Mouse (Mus musculus) right cerebral cortex, postnatal 14 days (tissue): ENCODE data around the gene Vps37c.

Experiments used
- DNase-seq: peaks from one replicate; pipeline ENCODE4 v3.0.0; 2022

Vps37c gene

DNA sequence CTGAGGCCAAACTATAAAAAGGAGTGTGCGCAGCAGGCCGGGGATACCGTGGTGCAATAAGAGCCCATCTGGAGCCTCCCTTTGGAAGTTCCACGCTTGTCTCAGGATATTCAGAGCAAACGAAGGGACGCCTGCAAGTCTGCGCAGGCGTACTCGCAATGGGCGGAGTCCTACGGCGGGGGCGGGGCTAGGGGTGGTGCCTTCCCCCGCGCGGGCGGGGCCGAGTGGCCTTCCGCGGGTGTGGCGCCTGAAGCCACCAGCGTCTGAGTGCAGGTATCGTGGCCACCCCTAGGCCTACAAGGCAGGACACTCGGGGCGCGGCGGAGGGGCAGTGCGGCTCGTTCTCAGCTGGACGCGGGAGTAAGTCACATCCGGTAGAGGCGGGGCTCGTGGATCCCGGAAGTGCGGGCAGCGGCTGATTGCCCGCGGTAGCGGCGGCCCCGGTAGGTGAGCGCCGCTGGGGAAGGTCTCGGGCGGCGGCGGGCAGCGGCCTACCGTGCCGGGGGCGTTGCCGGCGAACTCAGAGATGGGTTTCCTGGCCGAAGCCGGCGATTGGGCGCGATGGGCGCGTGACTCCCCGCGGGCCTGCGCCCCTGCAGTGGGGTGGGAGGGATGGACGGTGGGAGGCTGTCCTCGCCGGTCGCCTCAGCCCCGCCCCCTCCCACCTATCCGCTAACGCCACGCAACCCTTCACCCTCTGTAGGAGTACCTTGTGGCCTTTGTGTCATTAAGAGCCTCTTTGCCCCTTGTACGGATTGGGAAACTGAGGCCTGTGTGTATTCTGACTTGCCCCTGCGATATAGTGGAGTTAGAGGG, at the start of gene Vps37c:
TSS of gene Vps37c (plus strand) at position 199 of the 816 bp plus-strand sequence.
- peak; percentile 93 for DNase-seq

DNA sequence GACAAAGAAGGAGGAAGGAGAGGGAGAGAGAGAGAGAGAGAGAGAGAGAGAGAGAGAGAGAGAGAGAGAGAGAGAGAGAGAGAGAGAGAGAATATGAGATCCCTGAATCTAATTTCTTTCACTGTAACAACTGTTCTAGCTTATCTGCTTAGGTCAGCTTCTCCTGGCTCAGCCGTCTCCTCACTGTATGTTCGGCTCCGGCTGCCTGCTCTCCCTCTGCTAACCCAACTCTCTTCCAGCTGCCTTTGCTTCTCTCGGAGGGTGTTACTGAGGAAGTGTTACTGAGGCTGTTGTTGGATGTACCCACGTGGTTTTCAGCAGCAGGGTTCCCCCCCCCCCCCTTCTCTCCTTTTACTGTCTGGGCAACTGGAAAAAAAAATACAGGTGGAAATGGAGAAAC, 48.5 kb upstream of the Vps37c start:
- DNase-seq = no peak

DNA sequence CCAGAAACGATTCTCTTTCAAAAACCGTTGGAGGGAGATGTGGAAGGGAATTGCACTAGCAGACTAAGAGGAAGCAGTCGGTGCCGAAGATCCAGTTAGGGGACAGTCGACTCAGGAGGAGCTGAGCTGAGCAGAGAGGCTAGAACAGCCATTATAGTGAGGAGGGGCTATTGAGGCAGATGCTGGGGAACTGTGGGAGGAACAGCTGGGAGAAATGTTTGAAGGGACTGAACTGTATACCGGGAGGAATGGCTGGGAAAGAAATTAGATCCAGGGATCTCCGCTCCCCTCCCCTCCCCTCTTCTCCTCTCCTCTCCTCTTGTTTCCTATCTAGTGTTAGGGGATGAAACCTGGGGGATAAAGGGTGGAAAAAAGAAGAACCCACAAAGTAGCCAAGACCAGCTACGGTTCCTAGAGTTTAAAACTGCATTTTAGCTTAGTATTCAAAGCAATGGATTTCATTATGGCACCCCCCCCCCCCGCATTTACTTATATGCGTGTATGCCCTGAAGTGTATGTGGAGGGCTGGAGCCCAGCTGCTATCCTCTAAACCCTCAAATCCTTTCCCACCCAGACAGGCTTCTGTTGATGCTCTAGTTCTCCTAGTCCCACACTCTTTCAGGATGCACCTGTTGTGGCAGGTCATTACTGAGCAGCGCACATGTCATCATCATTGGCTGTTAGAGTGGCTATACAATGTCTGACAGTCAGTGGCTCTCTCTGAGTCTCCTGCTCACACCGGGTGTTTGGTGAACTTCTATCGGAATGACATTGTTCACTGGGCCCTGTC, 47.8 kb upstream of the Vps37c start:
- DNase-seq = no peak

DNA sequence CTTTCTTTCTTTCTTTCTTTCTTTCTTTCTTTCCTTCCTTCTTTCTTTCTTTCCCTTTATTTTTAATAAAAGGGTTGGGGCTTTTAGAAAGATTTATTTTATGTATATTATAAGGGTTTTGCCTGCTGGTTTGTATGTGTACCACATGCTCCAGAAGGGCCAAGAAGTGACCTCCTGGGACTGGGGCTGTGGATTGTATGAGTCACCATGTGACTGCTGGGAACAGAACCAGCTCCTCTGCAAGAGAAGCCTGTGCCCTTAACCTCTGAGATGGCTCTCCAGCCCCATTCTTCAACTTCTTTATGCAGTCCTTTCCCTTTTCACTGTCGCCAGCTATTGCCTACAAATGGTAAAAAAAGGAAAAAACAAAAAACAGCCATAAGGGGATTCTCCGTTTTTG, 42.9 kb upstream of the Vps37c start:
- DNase-seq = no peak

DNA sequence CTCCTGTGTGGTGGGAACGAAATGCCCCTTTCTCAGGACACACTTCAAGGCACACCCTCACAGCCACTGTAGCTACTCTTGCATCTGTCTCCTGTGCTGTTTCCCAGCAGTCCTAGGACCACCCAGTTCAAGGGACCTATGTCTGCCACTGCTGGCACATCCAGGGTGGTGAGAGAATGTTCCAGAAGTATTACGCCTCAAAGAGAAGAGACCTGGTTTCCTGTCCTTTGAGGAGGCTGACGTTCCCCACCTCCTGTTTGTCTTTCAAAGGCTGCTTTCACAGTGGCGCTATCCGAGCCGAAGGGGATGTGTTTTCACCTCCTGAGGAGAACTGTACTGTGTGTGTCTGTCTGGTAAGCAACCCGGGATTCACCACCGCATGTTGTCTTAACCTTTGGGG, 40.4 kb upstream of the Vps37c start:
- no peak for DNase-seq

DNA sequence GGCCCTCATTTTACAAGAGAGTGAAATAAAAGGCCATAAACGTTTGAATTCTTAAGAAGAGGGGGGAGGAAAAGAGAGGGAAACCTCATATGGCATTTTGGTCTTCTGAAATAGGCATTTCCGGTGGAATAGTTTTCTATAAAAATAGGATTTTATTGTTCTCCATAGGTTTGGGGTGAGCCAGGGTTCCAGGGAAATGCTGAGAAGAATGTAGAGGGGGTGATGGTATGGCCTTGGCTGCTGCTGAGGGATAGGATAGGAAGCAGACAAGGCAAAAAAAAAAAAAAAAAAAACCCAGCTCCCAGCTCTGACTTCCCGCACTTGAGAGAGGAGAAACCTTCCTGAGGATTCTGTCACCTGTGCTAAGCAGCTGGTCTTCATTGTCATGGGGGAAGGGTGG, 32.5 kb upstream of the Vps37c start:
- DNase-seq = no peak

DNA sequence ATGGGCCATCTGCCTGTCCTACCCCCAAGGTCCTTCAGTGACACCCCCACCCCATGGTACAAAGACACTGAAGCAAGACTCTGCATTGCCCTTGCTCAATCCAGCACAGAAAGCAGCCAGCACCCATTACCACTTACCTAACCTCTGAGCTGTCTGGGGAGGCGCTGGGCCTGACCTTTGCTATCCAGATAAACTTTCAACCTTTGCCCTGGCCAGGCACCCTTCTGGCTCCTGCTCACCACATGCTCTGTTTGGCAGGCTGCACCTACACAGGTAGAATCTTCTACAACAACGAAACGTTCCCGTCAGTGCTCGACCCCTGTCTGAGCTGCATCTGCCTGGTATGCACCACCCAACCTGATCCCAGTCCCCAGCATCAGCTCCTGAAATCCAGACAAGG, 30.8 kb upstream of the Vps37c start:
- no peak for DNase-seq

DNA sequence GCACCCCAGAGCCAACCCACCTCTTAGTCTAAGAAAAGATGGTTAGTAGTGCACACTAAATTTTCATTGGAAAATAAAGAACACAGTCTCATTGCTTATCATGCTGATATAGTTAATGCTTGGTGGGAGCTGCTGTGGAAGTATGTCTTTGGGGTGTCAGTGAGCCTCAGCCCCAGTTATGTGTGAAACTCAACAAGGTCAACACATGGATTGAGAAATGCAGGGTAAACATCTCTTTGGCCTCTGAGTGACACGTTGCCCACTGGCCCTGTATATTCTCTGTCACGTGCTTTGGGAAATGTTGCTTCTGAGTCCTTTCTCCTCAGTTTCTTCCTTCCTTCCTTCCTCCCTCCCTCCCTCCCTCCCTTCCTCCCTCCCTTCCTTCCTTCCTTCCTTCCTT, 30.1 kb upstream of the Vps37c start:
- DNase-seq = no peak

DNA sequence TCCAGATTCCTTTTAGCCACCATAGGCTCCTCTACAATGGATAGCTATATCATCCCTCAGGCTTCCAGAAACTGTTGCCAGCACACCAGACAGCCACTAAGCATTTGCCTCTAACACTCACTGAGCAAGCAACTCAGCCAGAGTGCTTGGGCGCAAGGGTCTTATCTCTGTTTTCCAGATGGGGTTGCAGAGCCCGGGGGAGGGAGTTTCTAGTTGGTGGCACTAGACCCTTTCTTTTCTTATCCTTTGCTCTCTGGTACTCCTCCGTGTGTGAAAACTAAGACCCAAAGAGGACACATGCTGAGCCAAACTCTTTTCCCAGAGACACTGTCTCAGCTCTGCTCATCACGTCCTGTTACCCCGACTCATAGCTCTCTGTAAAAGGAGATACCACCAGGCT, 27.2 kb upstream of the Vps37c start:
- no peak for DNase-seq

DNA sequence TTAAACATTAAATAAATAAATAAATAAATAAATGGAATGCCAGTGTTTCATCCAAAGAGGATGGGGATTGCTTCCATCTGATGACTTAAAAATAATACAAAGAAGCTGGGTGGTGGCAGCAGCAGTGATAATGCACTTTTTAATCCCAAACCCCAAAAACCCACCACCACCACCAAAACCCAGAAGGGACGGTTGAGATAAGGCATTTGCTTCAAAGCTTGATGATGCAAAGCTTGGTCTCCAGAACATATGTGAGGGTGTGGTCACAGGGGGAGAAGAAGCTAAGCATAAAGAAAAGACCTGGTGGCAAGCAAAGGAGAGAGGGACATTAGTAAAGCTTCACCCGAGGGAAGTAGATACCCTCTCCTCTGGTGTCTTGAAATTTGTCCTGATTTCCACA, 26.6 kb upstream of the Vps37c start:
- no peak for DNase-seq

DNA sequence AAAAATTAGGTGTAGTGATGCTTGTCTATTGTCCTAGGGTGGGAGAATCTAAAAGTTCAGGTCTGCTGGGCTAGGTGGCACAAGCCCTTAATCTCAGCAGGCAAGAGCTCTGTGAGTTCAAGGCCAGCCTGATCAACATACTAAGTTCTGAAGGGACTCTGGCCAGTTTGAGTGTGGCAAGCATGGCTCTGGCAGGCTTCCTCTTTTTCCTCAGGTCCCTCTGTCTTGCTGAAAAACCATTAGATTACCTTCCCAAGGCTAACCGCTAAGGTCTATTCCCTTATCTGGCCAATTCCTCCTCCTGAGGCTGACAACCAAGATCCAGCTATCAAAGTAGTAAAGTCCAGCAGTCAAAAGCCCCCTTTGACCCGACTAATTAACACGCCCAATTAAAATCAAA, 25.9 kb upstream of the Vps37c start:
- no peak for DNase-seq

DNA sequence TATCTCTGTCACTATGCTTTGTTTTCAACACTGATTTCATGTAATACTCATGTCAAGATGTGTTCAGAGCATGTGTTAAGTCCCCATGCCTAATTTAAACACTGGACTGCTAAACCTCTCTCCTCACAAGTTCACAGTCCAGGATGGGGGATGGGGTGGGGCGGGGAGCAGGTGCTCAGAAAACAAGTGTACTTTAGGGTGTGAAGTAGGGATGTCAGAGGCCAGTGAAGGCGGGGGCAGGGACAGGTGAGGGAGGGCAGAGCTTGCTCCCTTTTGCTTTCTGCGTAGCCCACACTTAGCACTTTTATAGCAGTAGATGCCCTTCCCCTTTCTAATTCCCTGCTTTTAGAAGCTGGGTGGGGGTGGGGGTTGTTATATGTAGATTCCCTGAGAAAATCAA, 23.4 kb upstream of the Vps37c start:
- DNase-seq = no peak

DNA sequence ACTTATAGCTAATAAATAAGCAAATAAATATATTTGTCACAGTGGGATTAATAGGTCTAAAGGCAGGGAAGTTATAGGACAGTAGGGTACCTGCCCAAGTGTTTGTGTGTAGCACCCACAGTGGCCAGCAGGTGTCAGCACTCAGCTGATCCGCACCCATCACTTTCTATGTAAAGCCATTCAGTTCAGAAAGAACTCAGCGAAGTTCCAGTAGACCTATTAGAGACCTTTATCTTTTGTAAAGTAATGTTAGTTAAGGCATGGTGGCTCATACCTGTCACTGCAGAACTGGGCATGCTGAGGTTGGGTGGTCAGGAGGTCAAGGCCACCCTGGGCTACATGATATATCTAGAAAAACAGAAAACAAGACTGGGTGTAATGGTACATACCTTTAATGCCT, 23.0 kb upstream of the Vps37c start:
- peak; percentile 69 for DNase-seq

DNA sequence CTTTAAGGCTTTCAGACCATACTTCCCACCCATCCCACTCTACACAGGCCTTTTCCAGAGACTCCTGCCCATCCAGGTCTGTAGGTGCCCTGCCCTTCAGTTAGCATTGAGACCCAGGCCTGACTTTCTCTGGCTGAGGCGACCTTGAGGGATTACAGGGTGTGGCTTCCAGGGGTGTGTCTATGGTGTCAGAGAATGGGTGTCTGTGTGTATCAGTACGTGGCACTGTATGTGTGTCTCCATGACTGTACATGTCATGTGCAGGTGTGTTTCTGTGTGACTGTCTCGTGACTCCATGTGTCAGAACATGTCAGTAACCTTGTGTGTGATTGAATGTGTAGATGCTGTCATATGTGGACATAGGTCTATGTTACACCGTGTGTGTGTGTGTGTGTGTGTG, 17.2 kb upstream of the Vps37c start:
- DNase-seq = no peak

DNA sequence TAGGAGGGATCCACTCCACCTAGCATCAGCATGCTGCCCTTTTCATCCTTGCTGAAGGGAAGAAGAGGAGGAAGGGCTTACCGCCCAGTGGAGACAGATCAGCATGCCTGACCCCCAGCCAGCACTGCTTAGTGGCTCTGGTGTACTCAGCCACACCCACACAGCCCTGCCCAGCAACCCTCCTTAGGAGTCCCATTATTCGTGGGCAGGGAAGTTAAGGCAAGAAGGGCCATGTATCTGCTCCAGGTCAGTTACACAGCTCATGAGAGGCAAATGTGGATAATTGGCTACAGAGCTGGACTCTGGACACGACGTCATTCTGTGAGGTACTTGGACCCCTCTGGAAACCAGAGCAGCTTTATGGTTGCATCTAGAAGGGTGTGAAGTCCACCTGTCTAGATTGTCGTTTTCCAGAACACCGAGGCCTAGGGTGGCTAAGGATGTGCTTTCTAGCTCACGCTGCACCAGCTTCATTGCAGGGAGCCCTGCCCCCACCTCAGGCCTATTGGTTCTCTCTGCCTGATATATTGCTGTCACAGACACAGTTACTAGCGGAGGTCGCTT, 16.6 kb upstream of the Vps37c start:
- no peak for DNase-seq

DNA sequence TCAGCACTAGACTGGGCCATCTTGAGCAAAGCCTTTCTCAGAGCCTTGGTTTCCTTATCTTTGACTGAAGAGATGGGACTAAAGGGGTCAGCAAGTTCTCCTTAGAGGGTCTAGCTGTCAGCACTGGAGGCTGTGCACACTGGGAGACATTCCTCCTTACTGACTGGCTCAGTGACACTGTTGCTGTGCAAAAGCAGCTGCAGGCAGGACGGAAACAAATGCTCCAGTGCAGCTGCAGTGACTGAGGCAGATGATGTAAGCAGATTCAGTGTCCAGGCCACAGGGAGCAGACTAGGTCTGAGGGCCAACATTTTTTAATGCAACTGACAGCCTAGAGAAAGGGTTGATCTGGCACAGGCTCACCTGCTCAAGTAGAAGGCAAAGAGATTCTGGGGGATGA, 15.3 kb upstream of the Vps37c start:
- no peak for DNase-seq

DNA sequence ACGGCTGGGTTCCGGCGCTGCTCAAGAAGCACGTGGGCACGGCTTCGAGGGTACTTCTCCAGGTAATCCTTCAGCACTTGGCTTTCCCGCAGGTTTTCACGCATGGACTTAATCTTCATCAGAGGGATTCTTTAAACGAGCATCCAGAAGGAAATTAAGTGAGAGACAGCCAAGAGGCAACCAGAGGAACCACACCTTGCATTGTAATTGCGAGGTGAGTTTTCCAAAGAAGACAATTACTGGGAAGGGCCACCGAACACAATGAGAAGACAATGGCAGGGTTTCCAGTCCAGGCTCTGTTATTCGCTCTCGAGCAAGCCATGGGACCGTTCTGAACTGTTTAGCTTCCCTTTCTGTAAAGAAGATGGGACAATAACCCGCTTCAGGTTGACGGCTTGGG, 11.9 kb upstream of the Vps37c start:
- no peak for DNase-seq

DNA sequence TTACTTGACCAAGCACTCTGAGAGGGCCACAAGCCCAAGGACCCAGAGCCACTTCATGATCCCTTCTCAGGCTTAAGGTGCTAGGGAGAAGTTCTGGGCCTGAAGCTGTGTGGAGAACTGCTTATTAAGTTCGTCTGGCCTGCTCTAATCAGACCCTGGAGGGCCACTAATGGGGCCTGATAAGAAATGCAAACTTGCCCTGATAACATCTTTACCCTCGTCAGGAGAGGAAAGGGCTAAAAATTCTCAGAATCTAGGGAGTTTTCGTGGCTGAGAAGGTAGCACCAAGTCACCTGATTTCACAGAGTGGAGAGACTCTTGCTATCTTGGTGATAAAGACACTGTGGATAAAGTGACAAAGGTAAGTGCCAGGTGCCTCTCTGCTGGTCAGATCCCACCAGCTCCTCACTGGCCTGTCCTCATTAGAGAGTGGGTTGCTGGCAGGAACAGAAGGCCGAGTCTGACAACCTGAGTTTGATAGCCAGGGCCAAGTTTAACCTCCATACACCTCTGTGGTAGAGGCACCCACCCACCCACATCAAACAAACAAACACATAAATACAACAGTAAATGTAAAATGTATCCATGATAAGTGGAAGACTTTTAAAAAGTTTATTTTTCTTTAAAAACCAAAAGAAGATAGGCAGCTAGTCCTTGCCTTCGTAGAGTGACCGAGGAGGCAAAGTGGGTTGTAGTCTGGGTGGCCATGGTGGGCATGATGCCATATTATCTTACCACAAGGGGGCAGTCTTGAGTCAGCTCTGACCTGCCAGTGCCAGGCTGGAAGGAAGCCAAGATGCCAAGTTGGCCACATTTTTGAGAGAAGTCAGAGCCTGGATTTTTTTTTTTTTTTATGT, 10.4 kb upstream of the Vps37c start, which contains the start of gene Pga5:
TSS of gene Pga5 (minus strand) at position 157 of the 857 bp plus-strand sequence.
- DNase-seq = peak; percentile 84

DNA sequence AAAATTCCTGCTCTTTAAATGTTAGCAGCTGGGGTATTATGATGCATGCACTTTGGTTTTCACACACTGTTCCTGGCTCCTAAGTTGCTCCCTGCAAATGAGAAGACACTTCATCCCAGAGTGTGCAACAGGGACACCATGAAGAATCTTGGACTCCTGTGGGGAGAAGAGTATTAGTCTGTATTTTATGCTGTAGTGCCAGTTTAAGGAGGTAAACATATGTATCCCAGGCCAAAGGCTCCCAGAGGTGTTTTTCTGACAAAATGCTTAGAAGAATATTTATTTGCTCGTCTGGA, 9.8 kb upstream of the Vps37c start:
- no peak for DNase-seq

DNA sequence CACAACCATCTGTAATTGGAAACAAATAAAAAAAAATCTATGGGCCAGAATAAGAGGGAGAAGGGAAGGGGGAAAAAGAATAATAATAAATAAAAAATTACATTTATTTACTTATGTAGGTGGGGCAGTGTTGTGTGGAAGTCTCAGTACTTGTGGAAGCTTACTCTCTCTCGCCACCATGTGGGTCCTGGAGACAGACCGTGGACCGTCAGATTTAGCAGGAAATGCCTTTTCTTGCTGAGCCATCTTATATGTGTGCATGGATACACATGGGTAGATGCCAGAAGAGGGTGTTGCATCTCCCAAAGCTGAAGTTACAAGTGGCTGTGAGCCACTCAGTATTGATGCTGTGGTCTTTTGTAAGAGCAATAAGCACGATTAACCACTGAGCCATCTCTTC, 7.0 kb upstream of the Vps37c start:
- no peak for DNase-seq

DNA sequence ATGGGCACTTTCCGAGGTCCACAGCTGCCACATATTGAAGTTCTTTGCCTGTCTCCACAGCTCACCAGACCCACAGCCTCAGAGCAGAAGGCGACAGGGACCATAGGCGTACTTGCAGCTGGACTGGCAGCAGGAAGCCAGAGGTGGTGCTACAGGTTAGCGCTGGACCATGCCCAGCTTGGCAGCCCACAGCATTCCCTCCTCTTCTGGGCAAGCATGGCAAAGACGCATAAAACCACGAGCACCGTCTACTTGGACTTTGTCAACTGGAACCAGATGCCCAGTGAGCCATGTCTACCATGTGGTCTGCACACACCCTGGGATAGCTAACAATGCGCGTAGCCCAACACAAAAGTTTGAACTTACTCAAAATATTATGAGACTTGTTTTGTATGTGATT, 3.5 kb upstream of the Vps37c start:
- DNase-seq = no peak

DNA sequence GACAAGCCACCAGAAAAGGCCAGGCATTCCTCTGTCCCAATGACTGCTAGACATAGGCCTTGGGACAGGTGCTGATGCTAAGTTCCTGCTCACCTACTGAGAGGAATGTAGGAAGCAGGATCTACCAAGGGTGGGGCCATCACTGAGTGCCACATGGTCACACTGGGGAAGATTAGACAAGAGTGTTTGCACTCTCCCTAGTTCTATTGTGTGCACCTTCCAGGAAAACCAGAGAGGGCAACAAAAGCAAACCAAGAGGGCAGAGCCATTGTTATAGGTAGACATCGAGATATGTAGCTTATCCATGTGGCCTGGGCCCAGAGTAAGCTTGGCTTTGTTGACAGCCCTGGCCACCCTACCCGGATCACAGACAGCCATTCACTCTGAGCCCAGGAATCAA, 2.8 kb upstream of the Vps37c start:
- no peak for DNase-seq

DNA sequence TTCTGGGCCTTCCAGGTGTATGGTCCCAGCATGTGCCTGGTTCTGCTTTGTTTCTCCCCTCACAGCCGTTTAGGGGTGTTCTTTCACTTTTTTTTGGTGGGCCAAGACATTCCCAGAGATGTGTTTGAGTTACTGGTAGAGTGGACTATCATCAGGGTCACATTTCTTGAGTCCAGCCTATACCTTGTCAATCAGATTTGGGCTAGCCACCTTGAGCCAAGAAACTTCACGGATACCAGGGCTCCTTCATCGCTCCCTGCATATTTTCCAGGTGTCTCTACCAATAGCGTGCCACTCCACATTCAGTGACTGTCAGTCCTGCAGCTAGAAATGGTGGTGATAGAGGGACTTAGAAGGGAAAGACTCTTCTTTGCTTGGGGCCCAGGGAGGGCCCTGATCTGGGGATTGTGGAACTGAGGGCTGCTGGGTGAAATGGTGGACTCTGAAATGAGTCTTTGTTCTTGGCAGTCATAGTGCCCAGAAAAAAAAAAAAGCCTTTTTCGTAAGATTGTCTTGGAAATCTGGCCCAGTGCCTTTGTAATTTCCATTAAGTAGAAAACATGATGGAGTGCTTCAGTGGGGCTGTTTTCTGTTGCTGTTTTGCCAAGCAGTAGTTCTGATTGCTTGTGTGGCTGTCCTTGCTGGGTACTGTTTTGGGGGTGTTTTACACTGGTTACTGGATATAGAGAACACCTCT, 1.1 kb downstream of the Vps37c start:
- no peak for DNase-seq
